Mouse (Mus musculus) hindbrain, embryonic 16.5 days (tissue): ENCODE measurements around the gene D17H6S53E. TPM values are rescaled to one million over a fixed set of nuclear protein-coding genes. Genes with fewer than 3 reads are reported as not detected.

Experiments used
- ATAC-seq: fragments of 200-750 bp; cut with Nextera tagmentation; 2 replicates; pipeline ENCODE4 v1.8.0; 2017; ENCODE audit warnings: moderate TSS enrichment, moderate library complexity
- H3K27ac ChIP-seq: fragments of 300-500 bp; sonication (generic); 2 replicates; pipeline ENCODE4 v1.5.1; 2014; ENCODE audit warnings: low read depth, mild to moderate bottlenecking, control low read depth, low read length, moderate library complexity
- H3K27me3 ChIP-seq: fragments of 300-500 bp; sonication (generic); replicated peaks from 2 replicates; pipeline ENCODE4 v1.6.1; 2014; ENCODE audit warnings: low read length; ENCODE audit not compliant: control insufficient read depth, insufficient read depth
- H3K36me3 ChIP-seq: fragments of 300-500 bp; sonication (generic); 2 replicates; pipeline ENCODE4 v1.6.1; 2014; ENCODE audit warnings: mild to moderate bottlenecking, low read length, moderate library complexity, mixed read lengths; ENCODE audit not compliant: control insufficient read depth, insufficient read depth
- H3K4me1 ChIP-seq: fragments of 300-500 bp; sonication (generic); 2 replicates; pipeline ENCODE4 v1.6.1; 2014; ENCODE audit warnings: low read depth, low read length; ENCODE audit not compliant: control insufficient read depth, insufficient read depth
- H3K4me2 ChIP-seq: fragments of 300-500 bp; sonication (generic); 2 replicates; pipeline ENCODE4 v1.6.1; 2014; ENCODE audit warnings: mild to moderate bottlenecking, low read length, control low read depth, moderate library complexity
- H3K4me3 ChIP-seq: fragments of 300-500 bp; sonication (generic); 2 replicates; pipeline ENCODE4 v1.5.1; 2014; ENCODE audit warnings: mild to moderate bottlenecking, low read length, control low read depth, moderate library complexity
- H3K9ac ChIP-seq: fragments of 300-500 bp; sonication (generic); 2 replicates; pipeline ENCODE4 v1.6.1; 2014; ENCODE audit warnings: low read depth, mild to moderate bottlenecking, control low read depth, low read length, moderate library complexity
- H3K9me3 ChIP-seq: fragments of 300-500 bp; sonication (generic); 2 replicates; pipeline ENCODE4 v1.6.1; 2014; ENCODE audit warnings: mild to moderate bottlenecking, low read length, moderate library complexity; ENCODE audit not compliant: control insufficient read depth
- WGBS: fragments of 180-500 bp; shearing (Covaris S2); extraction: QIAGEN DNeasy Blood & Tissue Kit; methylation state at CpG from one replicate; pipeline ENCODE4 v1.1.7; 2014; 5-methylcytosine and 5-hydroxymethylcytosine counted together
- polyA plus RNA-seq: library from polyadenylated mRNA; unstranded; fragments of >200 nt; fragmentation: Nextera tagmentation; extraction: Ambion mirVana; gene quantifications from 2 replicates; pipeline ENCODE4 v1.2.1, GENCODE M21; 2015

D17H6S53E gene
- polyA plus RNA-seq, 1 experiment from 2014 or later: 8.9 TPM

- under 1% methylated on average over 66 of the region's 66 CpGs for WGBS
Measured at GRCm38 (mm10) chr17:35134801-35135590, 8.8 kb downstream of the D17H6S53E start, which contains the start of gene Bag6. Bag6 (plus strand) TSS chr17:35135178.

GRCm38 (mm10) chr17:35135591-35136320 lies 9.6 kb downstream of the D17H6S53E start:
- H3K4me2 ChIP-seq: peak overlapping the region; percentile 78
- peaks cover 16% of the 10 kb centered on the region for H3K4me1 ChIP-seq
- WGBS: under 1% methylated on average over 42 of the region's 43 CpGs

More at GRCm38 (mm10) chr17:35134801-35135590, 8.8 kb downstream of the D17H6S53E start, which contains the start of gene Bag6:
- H3K27me3 ChIP-seq: no peaks in the 10 kb centered on the region
- H3K9me3 ChIP-seq: no peaks in the 10 kb centered on the region
- peak within 1 kb of the TSS; percentile 78 for H3K4me2 ChIP-seq
- H3K4me1 ChIP-seq: peaks cover 16% of the 10 kb centered on the region
- H3K9ac ChIP-seq: peak within 1 kb of the TSS; percentile 71
- H3K36me3 ChIP-seq: peaks cover 8% of the 10 kb centered on the region
- peak within 1 kb of the TSS; percentile 72 for H3K4me3 ChIP-seq
- ATAC-seq: peak; percentile 96
- peak within 1 kb of the TSS; percentile 92 for H3K27ac ChIP-seq

DNA sequence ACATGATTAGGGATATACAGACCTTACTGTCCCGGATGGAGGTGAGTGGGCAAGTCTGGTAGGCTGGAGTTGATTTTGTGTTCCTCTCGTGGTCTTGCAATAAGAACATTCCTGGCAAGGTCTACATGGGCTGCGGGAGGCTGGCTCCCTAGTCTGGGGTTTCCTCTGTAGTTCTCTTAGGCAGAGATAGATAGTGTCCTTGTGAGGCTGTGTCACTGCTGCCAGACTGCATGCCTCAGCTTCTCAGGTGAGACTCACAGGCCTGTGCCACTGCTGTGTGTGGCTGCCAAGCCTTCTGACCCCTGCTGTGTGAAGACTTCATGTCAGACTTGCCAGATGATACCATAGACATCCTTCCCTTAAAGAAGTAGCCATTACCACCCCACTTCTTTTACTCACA lies 13.1 kb downstream of the D17H6S53E start:
- Histone ChIP-seq H3K4me1 (peaks cover 16% of the 10 kb centered on the region), H3K4me2 (no peak overlapping the region), H3K9ac (no peak overlapping the region), H3K36me3 (peaks cover 49% of the 10 kb centered on the region), H3K4me3 (no peak overlapping the region), H3K27me3 (no peaks in the 10 kb centered on the region), H3K9me3 (peaks cover 3% of the 10 kb centered on the region; the same call in 1 of the 2 replicates), H3K27ac (no peak overlapping the region)
- no peak for ATAC-seq
- 86% methylated on average over 3 of the region's 3 CpGs for WGBS

More at GRCm38 (mm10) chr17:35135591-35136320, 9.6 kb downstream of the D17H6S53E start:
- Histone ChIP-seq H3K9me3 (no peaks in the 10 kb centered on the region), H3K9ac (peak overlapping the region; percentile 71), H3K27me3 (no peaks in the 10 kb centered on the region), H3K27ac (peak overlapping the region; percentile 92), H3K36me3 (peaks cover 15% of the 10 kb centered on the region), H3K4me3 (peak overlapping the region; percentile 72)
- ATAC-seq: peak; percentile 62

DNA sequence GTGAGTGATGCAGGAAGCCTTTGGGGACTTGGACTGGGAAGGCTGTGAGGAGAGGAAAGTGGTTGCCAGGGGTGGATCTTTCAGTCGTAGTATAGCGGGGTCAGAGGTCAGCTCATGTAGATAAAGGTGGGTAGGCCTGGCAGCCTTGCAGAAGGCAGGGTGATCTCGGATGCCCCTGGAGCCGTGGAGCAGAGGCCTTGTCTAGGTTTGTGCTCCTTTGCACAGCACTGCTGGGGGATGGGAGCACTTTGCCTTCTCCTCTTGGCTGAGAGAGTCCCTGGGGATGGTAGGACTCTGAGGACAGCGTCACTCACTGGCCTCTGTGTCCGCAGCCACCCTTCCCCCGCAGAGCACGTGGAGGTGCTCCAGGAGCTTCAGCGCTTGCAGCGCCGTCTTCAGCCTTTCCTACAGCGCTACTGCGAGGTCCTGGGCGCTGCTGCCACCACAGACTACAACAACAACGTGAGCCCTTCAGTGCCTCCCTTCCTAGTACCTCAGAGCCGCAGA lies 14.4 kb downstream of the D17H6S53E start:
- ATAC-seq: no peak
- Histone ChIP-seq H3K4me1 (peaks cover 16% of the 10 kb centered on the region), H3K4me2 (no peak overlapping the region), H3K9ac (no peak overlapping the region), H3K4me3 (no peak overlapping the region), H3K36me3 (peaks cover 62% of the 10 kb centered on the region), H3K27me3 (no peaks in the 10 kb centered on the region), H3K9me3 (peaks cover 3% of the 10 kb centered on the region; the same call in 1 of the 2 replicates), H3K27ac (no peak overlapping the region)
- WGBS: 75% methylated on average over 16 of the region's 16 CpGs

DNA sequence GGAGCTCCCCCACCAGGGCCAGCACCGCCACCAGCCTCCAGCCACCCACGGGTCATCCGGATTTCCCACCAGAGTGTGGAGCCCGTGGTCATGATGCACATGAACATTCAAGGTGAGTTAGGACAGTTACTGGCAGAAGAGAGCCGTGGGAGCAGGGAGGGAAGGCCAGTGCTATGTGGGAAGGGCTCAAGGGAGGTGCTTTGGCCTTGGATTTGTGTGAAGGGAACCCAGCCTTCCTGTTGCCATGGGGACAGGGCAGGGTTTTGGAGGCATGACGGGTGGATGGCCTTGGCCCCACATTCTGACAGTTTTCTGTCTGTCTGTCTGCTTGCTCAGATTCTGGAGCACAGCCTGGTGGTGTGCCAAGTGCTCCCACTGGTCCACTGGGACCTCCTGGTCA lies 15.8 kb downstream of the D17H6S53E start:
- no peak overlapping the region for H3K4me3 ChIP-seq
- WGBS: 94% methylated on average over 6 of the region's 6 CpGs
- H3K36me3 ChIP-seq: peaks cover 76% of the 10 kb centered on the region
- no peak overlapping the region for H3K4me2 ChIP-seq
- H3K9ac ChIP-seq: no peak overlapping the region
- ATAC-seq: no peak
- H3K9me3 ChIP-seq: peaks cover 3% of the 10 kb centered on the region; the same call in 1 of the 2 replicates
- H3K27me3 ChIP-seq: no peaks in the 10 kb centered on the region
- no peak overlapping the region for H3K27ac ChIP-seq
- H3K4me1 ChIP-seq: peaks cover 8% of the 10 kb centered on the region

GRCm38 (mm10) chr17:35146139-35146538 lies 20.0 kb downstream of the D17H6S53E start:
- Histone ChIP-seq H3K27ac (no peak overlapping the region), H3K9ac (no peak overlapping the region), H3K36me3 (peaks cover 90% of the 10 kb centered on the region), H3K4me3 (no peak overlapping the region), H3K4me1 (no peaks in the 10 kb centered on the region), H3K4me2 (no peak overlapping the region), H3K27me3 (no peaks in the 10 kb centered on the region), H3K9me3 (peaks cover 3% of the 10 kb centered on the region; the same call in 1 of the 2 replicates)
- WGBS: 90% methylated on average over 5 of the region's 5 CpGs
- no peak for ATAC-seq

GRCm38 (mm10) chr17:35147348-35147747 lies 21.2 kb downstream of the D17H6S53E start:
- no peak overlapping the region for H3K27ac ChIP-seq
- H3K36me3 ChIP-seq: peaks cover 88% of the 10 kb centered on the region
- no peak overlapping the region for H3K4me2 ChIP-seq
- peaks cover 3% of the 10 kb centered on the region; the same call in 1 of the 2 replicates for H3K9me3 ChIP-seq
- no peaks in the 10 kb centered on the region for H3K4me1 ChIP-seq
- 63% methylated on average over 3 of the region's 3 CpGs for WGBS
- ATAC-seq: no peak
- no peaks in the 10 kb centered on the region for H3K27me3 ChIP-seq
- no peak overlapping the region for H3K4me3 ChIP-seq
- H3K9ac ChIP-seq: no peak overlapping the region

DNA sequence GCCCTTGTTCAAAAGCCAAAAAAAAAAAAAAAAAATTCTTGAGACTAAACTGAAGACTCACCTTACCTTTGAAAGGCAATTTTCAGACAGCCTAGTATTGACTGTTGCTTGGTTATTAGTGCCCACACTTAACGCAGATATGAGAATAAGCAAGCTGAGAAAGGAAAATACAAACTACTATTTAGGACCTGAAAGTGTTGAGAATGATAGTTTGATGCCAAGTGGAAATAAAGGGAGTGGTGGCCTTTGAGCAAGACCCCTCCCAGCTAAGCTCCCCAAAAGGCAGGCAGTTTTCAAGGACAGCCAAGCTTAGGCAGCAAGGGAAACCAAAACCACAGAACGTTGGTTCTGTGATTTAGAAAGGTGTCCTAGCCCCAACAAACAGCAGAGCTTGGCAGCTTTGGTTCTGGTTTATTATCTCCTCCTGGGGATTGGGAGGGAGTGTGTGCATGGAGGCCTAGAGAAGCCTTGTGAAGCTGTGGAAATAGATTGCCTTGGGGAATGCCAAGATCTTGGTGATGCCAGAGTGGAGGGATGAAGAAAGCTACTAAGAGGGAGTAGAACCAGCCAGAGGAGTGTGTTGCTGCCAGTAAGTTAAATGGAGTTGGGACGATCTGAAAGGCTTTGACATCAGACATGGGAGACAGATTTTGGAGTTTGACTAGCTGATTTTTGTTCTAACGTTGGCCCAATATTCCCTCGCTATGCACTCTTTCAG lies 21.9 kb downstream of the D17H6S53E start:
- Histone ChIP-seq H3K36me3 (peaks cover 87% of the 10 kb centered on the region), H3K27me3 (no peaks in the 10 kb centered on the region), H3K27ac (no peak overlapping the region), H3K9me3 (peaks cover 3% of the 10 kb centered on the region; the same call in 1 of the 2 replicates), H3K4me3 (no peak overlapping the region), H3K4me2 (no peak overlapping the region), H3K9ac (no peak overlapping the region), H3K4me1 (no peaks in the 10 kb centered on the region)
- no peak for ATAC-seq
- WGBS: 72% methylated on average over 5 of the region's 5 CpGs
